Mouse (Mus musculus): Measurements from ENCODE around the gene Ankrd31. TPM values are rescaled to one million over a fixed set of nuclear protein-coding genes. Genes with fewer than 3 reads are reported as not detected.
"Not testable (repeated sequence)": the region's sequence is repeated elsewhere in the genome, so short reads cannot be mapped to it uniquely, and the experiment has no call there.

The Ankrd31 gene
- polyA plus RNA-seq, 1 experiment from 2014 or later = not detected

- H3K9ac ChIP-seq (ENCODE audit: low read length) = no peak overlapping the region
- 74% methylated on average over 1 of the region's 1 CpGs for WGBS
- H3K36me3 ChIP-seq (ENCODE audit: control insufficient read depth, insufficient read depth, low read length) = no peaks in the 10 kb centered on the region
- H3K27me3 ChIP-seq (ENCODE audit: control insufficient read depth, insufficient read depth, low read length) = no peaks in the 10 kb centered on the region
- no peak overlapping the region for H3K4me3 ChIP-seq (replicated peaks; ENCODE audit: low read length)
- ATAC-seq (ENCODE audit: insufficient read depth, low FRiP score) = no peak
- H3K9me3 ChIP-seq (replicated peaks; ENCODE audit: control insufficient read depth, low read length) = no peaks in the 10 kb centered on the region
- H3K27ac ChIP-seq (ENCODE audit: low read length) = no peak overlapping the region
- H3K4me1 ChIP-seq (ENCODE audit: control insufficient read depth, insufficient read depth, low read length) = no peaks in the 10 kb centered on the region
- no peak overlapping the region for H3K4me2 ChIP-seq (ENCODE audit: low read depth, low read length)
These were observed 18.0 kb upstream of the Ankrd31 start for GRCm38 (mm10) chr13:96730116-96730515.

GRCm38 (mm10) chr13:96735175-96735574 is 12.9 kb upstream of the Ankrd31 start:
- Histone ChIP-seq H3K27me3 (ENCODE audit: control insufficient read depth, insufficient read depth, low read length) (no peaks in the 10 kb centered on the region), H3K4me1 (ENCODE audit: control insufficient read depth, insufficient read depth, low read length) (no peaks in the 10 kb centered on the region), H3K36me3 (ENCODE audit: control insufficient read depth, insufficient read depth, low read length) (no peaks in the 10 kb centered on the region), H3K27ac (ENCODE audit: low read length) (no peak overlapping the region), H3K4me2 (ENCODE audit: low read depth, low read length) (no peak overlapping the region), H3K4me3 (replicated peaks; ENCODE audit: low read length) (no peak overlapping the region), H3K9me3 (replicated peaks; ENCODE audit: control insufficient read depth, low read length) (no peaks in the 10 kb centered on the region), H3K9ac (ENCODE audit: low read length) (no peak overlapping the region)
- no peak for ATAC-seq (ENCODE audit: insufficient read depth, low FRiP score)
- WGBS = 40% methylated on average over 1 of the region's 1 CpGs

- Histone ChIP-seq H3K27me3 (ENCODE audit: control insufficient read depth, insufficient read depth, low read length) (no peaks in the 10 kb centered on the region), H3K9me3 (replicated peaks; ENCODE audit: control insufficient read depth, low read length) (no peaks in the 10 kb centered on the region), H3K4me3 (replicated peaks; ENCODE audit: low read length) (no peak overlapping the region), H3K9ac (ENCODE audit: low read length) (no peak overlapping the region), H3K27ac (ENCODE audit: low read length) (no peak overlapping the region), H3K4me1 (ENCODE audit: control insufficient read depth, insufficient read depth, low read length) (no peaks in the 10 kb centered on the region), H3K36me3 (ENCODE audit: control insufficient read depth, insufficient read depth, low read length) (no peaks in the 10 kb centered on the region), H3K4me2 (ENCODE audit: low read depth, low read length) (no peak overlapping the region)
- no peak for ATAC-seq (ENCODE audit: insufficient read depth, low FRiP score)
- 80% methylated on average over 2 of the region's 2 CpGs for WGBS
These were observed 7.9 kb upstream of the Ankrd31 start for GRCm38 (mm10) chr13:96740159-96740558.

- no peaks in the 10 kb centered on the region for H3K4me1 ChIP-seq (ENCODE audit: control insufficient read depth, insufficient read depth, low read length)
- H3K4me2 ChIP-seq (ENCODE audit: low read depth, low read length) = no peak overlapping the region
- no peak overlapping the region for H3K4me3 ChIP-seq (replicated peaks; ENCODE audit: low read length)
- H3K27ac ChIP-seq (ENCODE audit: low read length) = no peak overlapping the region
- no peaks in the 10 kb centered on the region for H3K9me3 ChIP-seq (replicated peaks; ENCODE audit: control insufficient read depth, low read length)
- H3K27me3 ChIP-seq (ENCODE audit: control insufficient read depth, insufficient read depth, low read length) = no peaks in the 10 kb centered on the region
- no peak overlapping the region for H3K9ac ChIP-seq (ENCODE audit: low read length)
- no peaks in the 10 kb centered on the region for H3K36me3 ChIP-seq (ENCODE audit: control insufficient read depth, insufficient read depth, low read length)
- WGBS = 84% methylated on average over 2 of the region's 2 CpGs
- no peak for ATAC-seq (ENCODE audit: insufficient read depth, low FRiP score)
These were observed 5.2 kb upstream of the Ankrd31 start for GRCm38 (mm10) chr13:96742871-96743270.

GRCm38 (mm10) chr13:96746055-96746454 is 2.0 kb upstream of the Ankrd31 start:
- Histone ChIP-seq H3K9me3 (replicated peaks; ENCODE audit: control insufficient read depth, low read length) (no peaks in the 10 kb centered on the region), H3K4me1 (ENCODE audit: control insufficient read depth, insufficient read depth, low read length) (no peaks in the 10 kb centered on the region), H3K9ac (ENCODE audit: low read length) (no peak overlapping the region), H3K4me2 (ENCODE audit: low read depth, low read length) (no peak overlapping the region), H3K27me3 (ENCODE audit: control insufficient read depth, insufficient read depth, low read length) (no peaks in the 10 kb centered on the region), H3K4me3 (replicated peaks; ENCODE audit: low read length) (no peak overlapping the region), H3K27ac (ENCODE audit: low read length) (no peak overlapping the region), H3K36me3 (ENCODE audit: control insufficient read depth, insufficient read depth, low read length) (no peaks in the 10 kb centered on the region)
- no peak for ATAC-seq (ENCODE audit: insufficient read depth, low FRiP score)
- 25% methylated on average over 6 of the region's 6 CpGs for WGBS

- no peaks in the 10 kb centered on the region for H3K4me1 ChIP-seq (ENCODE audit: control insufficient read depth, insufficient read depth, low read length)
- WGBS = 81% methylated on average over 6 of the region's 6 CpGs
- H3K27ac ChIP-seq (ENCODE audit: low read length) = no peak overlapping the region
- no peak overlapping the region for H3K9ac ChIP-seq (ENCODE audit: low read length)
- no peak for ATAC-seq (ENCODE audit: insufficient read depth, low FRiP score)
- H3K9me3 ChIP-seq (replicated peaks; ENCODE audit: control insufficient read depth, low read length) = no peaks in the 10 kb centered on the region
- no peaks in the 10 kb centered on the region for H3K36me3 ChIP-seq (ENCODE audit: control insufficient read depth, insufficient read depth, low read length)
- H3K4me3 ChIP-seq (replicated peaks; ENCODE audit: low read length) = no peak overlapping the region
- H3K4me2 ChIP-seq (ENCODE audit: low read depth, low read length) = no peak overlapping the region
- H3K27me3 ChIP-seq (ENCODE audit: control insufficient read depth, insufficient read depth, low read length) = no peaks in the 10 kb centered on the region
These were observed 1.8 kb downstream of the Ankrd31 start for GRCm38 (mm10) chr13:96749859-96750258.

- 80% methylated on average over 2 of the region's 2 CpGs for WGBS
These were observed 12.8 kb downstream of the Ankrd31 start for GRCm38 (mm10) chr13:96760848-96761247.

GRCm38 (mm10) chr13:96786071-96786470 is 38.0 kb downstream of the Ankrd31 start:
- H3K36me3 ChIP-seq (ENCODE audit: control insufficient read depth, insufficient read depth, low read length); H3K4me1 ChIP-seq (ENCODE audit: control insufficient read depth, insufficient read depth, low read length); ATAC-seq (ENCODE audit: insufficient read depth, low FRiP score); H3K4me3 ChIP-seq (replicated peaks; ENCODE audit: low read length); H3K9me3 ChIP-seq (replicated peaks; ENCODE audit: control insufficient read depth, low read length); H3K4me2 ChIP-seq (ENCODE audit: low read depth, low read length); H3K27me3 ChIP-seq (ENCODE audit: control insufficient read depth, insufficient read depth, low read length); H3K27ac ChIP-seq (ENCODE audit: low read length); H3K9ac ChIP-seq (ENCODE audit: low read length): not testable (repeated sequence)
- 87% methylated on average over 5 of the region's 5 CpGs for WGBS

More at GRCm38 (mm10) chr13:96760848-96761247, 12.8 kb downstream of the Ankrd31 start:
- Histone ChIP-seq H3K9me3 (replicated peaks; ENCODE audit: control insufficient read depth, low read length) (no peaks in the 10 kb centered on the region), H3K27me3 (ENCODE audit: control insufficient read depth, insufficient read depth, low read length) (no peaks in the 10 kb centered on the region), H3K4me2 (ENCODE audit: low read depth, low read length) (no peak overlapping the region), H3K4me1 (ENCODE audit: control insufficient read depth, insufficient read depth, low read length) (no peaks in the 10 kb centered on the region), H3K9ac (ENCODE audit: low read length) (no peak overlapping the region), H3K27ac (ENCODE audit: low read length) (no peak overlapping the region), H3K4me3 (replicated peaks; ENCODE audit: low read length) (no peak overlapping the region), H3K36me3 (ENCODE audit: control insufficient read depth, insufficient read depth, low read length) (no peaks in the 10 kb centered on the region)
- ATAC-seq (ENCODE audit: insufficient read depth, low FRiP score) = no peak

- WGBS = 75% methylated on average over 2 of the region's 2 CpGs
- H3K27ac ChIP-seq (ENCODE audit: low read length) = no peak overlapping the region
- no peaks in the 10 kb centered on the region for H3K9me3 ChIP-seq (replicated peaks; ENCODE audit: control insufficient read depth, low read length)
- no peak for ATAC-seq (ENCODE audit: insufficient read depth, low FRiP score)
- no peak overlapping the region for H3K4me3 ChIP-seq (replicated peaks; ENCODE audit: low read length)
- H3K27me3 ChIP-seq (ENCODE audit: control insufficient read depth, insufficient read depth, low read length) = no peaks in the 10 kb centered on the region
- H3K36me3 ChIP-seq (ENCODE audit: control insufficient read depth, insufficient read depth, low read length) = no peaks in the 10 kb centered on the region
- H3K4me2 ChIP-seq (ENCODE audit: low read depth, low read length) = no peak overlapping the region
- no peak overlapping the region for H3K9ac ChIP-seq (ENCODE audit: low read length)
- no peaks in the 10 kb centered on the region for H3K4me1 ChIP-seq (ENCODE audit: control insufficient read depth, insufficient read depth, low read length)
These were observed 45.4 kb downstream of the Ankrd31 start for GRCm38 (mm10) chr13:96793451-96793850.

- no peaks in the 10 kb centered on the region for H3K9me3 ChIP-seq (replicated peaks; ENCODE audit: control insufficient read depth, low read length)
- H3K4me2 ChIP-seq (ENCODE audit: low read depth, low read length) = no peak overlapping the region
- no peaks in the 10 kb centered on the region for H3K4me1 ChIP-seq (ENCODE audit: control insufficient read depth, insufficient read depth, low read length)
- H3K9ac ChIP-seq (ENCODE audit: low read length) = no peak overlapping the region
- ATAC-seq (ENCODE audit: insufficient read depth, low FRiP score) = no peak
- H3K4me3 ChIP-seq (replicated peaks; ENCODE audit: low read length) = no peak overlapping the region
- H3K36me3 ChIP-seq (ENCODE audit: control insufficient read depth, insufficient read depth, low read length) = no peaks in the 10 kb centered on the region
- 60% methylated on average over 3 of the region's 3 CpGs for WGBS
- H3K27ac ChIP-seq (ENCODE audit: low read length) = no peak overlapping the region
- H3K27me3 ChIP-seq (ENCODE audit: control insufficient read depth, insufficient read depth, low read length) = no peaks in the 10 kb centered on the region
These were observed 47.2 kb downstream of the Ankrd31 start for GRCm38 (mm10) chr13:96795301-96795700.

Data from stomach, embryonic 16.5 days (tissue).